Mouse (Mus musculus) embryo, embryonic 11.5 days (tissue): Measurements from ENCODE around the gene Pgs1.

Experiments used
- DNase-seq: peaks from one replicate; pipeline ENCODE4 v3.0.0-alpha.2; 2012; ENCODE audit warnings: low read depth, low spot score

Gene Pgs1

GRCm38 (mm10) chr11:118000565-118001215 is 14.6 kb downstream of the Pgs1 start:
- no peak for DNase-seq

GRCm38 (mm10) chr11:118003176-118003575 is 17.1 kb downstream of the Pgs1 start:
- DNase-seq: no peak

GRCm38 (mm10) chr11:118003718-118004117 is 17.6 kb downstream of the Pgs1 start:
- no peak for DNase-seq

GRCm38 (mm10) chr11:118004217-118004616 is 18.1 kb downstream of the Pgs1 start:
- no peak for DNase-seq

- DNase-seq: no peak
Measured at GRCm38 (mm10) chr11:118007460-118008143, 21.5 kb downstream of the Pgs1 start.

- DNase-seq: no peak
Measured at GRCm38 (mm10) chr11:118008144-118008805, 22.2 kb downstream of the Pgs1 start.

GRCm38 (mm10) chr11:118008843-118009242 is 22.8 kb downstream of the Pgs1 start:
- DNase-seq: no peak

GRCm38 (mm10) chr11:118009865-118010571 is 23.9 kb downstream of the Pgs1 start:
- DNase-seq: no peak

- DNase-seq: no peak
Measured at GRCm38 (mm10) chr11:118012595-118012994, 26.5 kb downstream of the Pgs1 start.

GRCm38 (mm10) chr11:118013339-118013738 is 27.2 kb downstream of the Pgs1 start:
- DNase-seq: no peak

GRCm38 (mm10) chr11:118014391-118014995 is 28.4 kb downstream of the Pgs1 start:
- DNase-seq: no peak

- DNase-seq: no peak
Measured at GRCm38 (mm10) chr11:118015381-118016145, 29.5 kb downstream of the Pgs1 start.

- no peak for DNase-seq
Measured at GRCm38 (mm10) chr11:118018328-118018727, 32.2 kb downstream of the Pgs1 start.

GRCm38 (mm10) chr11:118021806-118022205 is 35.7 kb downstream of the Pgs1 start:
- peak; percentile 42 for DNase-seq

GRCm38 (mm10) chr11:118023475-118023874 is 37.4 kb downstream of the Pgs1 start:
- DNase-seq: no peak

GRCm38 (mm10) chr11:118024111-118024510 is 38.0 kb downstream of the Pgs1 start:
- no peak for DNase-seq

- no peak for DNase-seq
Measured at GRCm38 (mm10) chr11:118029170-118029569, 43.1 kb downstream of the Pgs1 start.

GRCm38 (mm10) chr11:118031134-118031533 is 45.0 kb downstream of the Pgs1 start:
- no peak for DNase-seq

- no peak for DNase-seq
Measured at GRCm38 (mm10) chr11:118034395-118034794, 48.3 kb downstream of the Pgs1 start.

GRCm38 (mm10) chr11:118035068-118035467 is 49.0 kb downstream of the Pgs1 start:
- no peak for DNase-seq

- no peak for DNase-seq
Measured at GRCm38 (mm10) chr11:118042791-118043190, 56.7 kb downstream of the Pgs1 start.
